Mouse (Mus musculus) thymus, postnatal 14 days (tissue): Measurements from ENCODE around the gene Nudt4.
"Not testable (repeated sequence)": the region's sequence is repeated elsewhere in the genome, so short reads cannot be mapped to it uniquely, and the experiment has no call there.

ENCODE experiments used
- DNase-seq: peaks from one replicate; pipeline ENCODE4 v3.0.0; 2021

Nudt4 gene

GRCm38 (mm10) chr10:95566786-95567185, 2.8 kb upstream of the Nudt4 start:
- no peak for DNase-seq

GRCm38 (mm10) chr10:95565156-95565854, 1.4 kb upstream of the Nudt4 start:
- peak; percentile 27 for DNase-seq

- peak; percentile 60 for DNase-seq
Observed at GRCm38 (mm10) chr10:95562859-95563841, 796 bp downstream of the Nudt4 start.

- no peak for DNase-seq
Observed at GRCm38 (mm10) chr10:95562395-95562794, 1.6 kb downstream of the Nudt4 start.

GRCm38 (mm10) chr10:95561616-95562015, 2.3 kb downstream of the Nudt4 start:
- no peak for DNase-seq

- DNase-seq = no peak
Observed at GRCm38 (mm10) chr10:95560394-95560983, 3.5 kb downstream of the Nudt4 start.

- no peak for DNase-seq
Observed at GRCm38 (mm10) chr10:95559426-95559825, 4.5 kb downstream of the Nudt4 start.

GRCm38 (mm10) chr10:95557337-95557828, 6.6 kb downstream of the Nudt4 start:
- peak; percentile 53 for DNase-seq

GRCm38 (mm10) chr10:95555866-95556265, 8.1 kb downstream of the Nudt4 start:
- DNase-seq = no peak

- no peak for DNase-seq
Observed at GRCm38 (mm10) chr10:95552326-95552725, 11.6 kb downstream of the Nudt4 start.

- DNase-seq = peak; percentile 17
Observed at GRCm38 (mm10) chr10:95551752-95552151, 12.2 kb downstream of the Nudt4 start.

- no peak for DNase-seq
Observed at GRCm38 (mm10) chr10:95550506-95550905, 13.4 kb downstream of the Nudt4 start.

GRCm38 (mm10) chr10:95549080-95549479, 14.9 kb downstream of the Nudt4 start:
- not testable (repeated sequence) for DNase-seq

- DNase-seq = no peak
Observed at GRCm38 (mm10) chr10:95548154-95548826, 15.7 kb downstream of the Nudt4 start.

GRCm38 (mm10) chr10:95546178-95546577, 17.8 kb downstream of the Nudt4 start:
- DNase-seq = no peak

GRCm38 (mm10) chr10:95545051-95545450, 18.9 kb downstream of the Nudt4 start:
- DNase-seq = no peak

GRCm38 (mm10) chr10:95544651-95545050, 19.3 kb downstream of the Nudt4 start:
- DNase-seq = no peak

GRCm38 (mm10) chr10:95544004-95544403, 19.9 kb downstream of the Nudt4 start:
- no peak for DNase-seq

GRCm38 (mm10) chr10:95543377-95543776, 20.6 kb downstream of the Nudt4 start:
- DNase-seq = no peak

GRCm38 (mm10) chr10:95542916-95543315, 21.0 kb downstream of the Nudt4 start:
- DNase-seq = no peak

- no peak for DNase-seq
Observed at GRCm38 (mm10) chr10:95539841-95540240, 24.1 kb downstream of the Nudt4 start.

- no peak for DNase-seq
Observed at GRCm38 (mm10) chr10:95539260-95539659, 24.7 kb downstream of the Nudt4 start.

- DNase-seq = no peak
Observed at GRCm38 (mm10) chr10:95536222-95536541, 27.8 kb downstream of the Nudt4 start.
